ENCODE assay signal across 9 mouse cellular contexts in genomic region chr4:57879804-57880357, GRCm38 (mm10). TPM values are rescaled to one million over a fixed set of nuclear protein-coding genes. Genes with fewer than 3 reads are reported as not detected.
DNase-seq lines count a peak whose midpoint lies in the region; ATAC-seq and TF ChIP-seq lines count a peak whose summit lies in the region.
"Had no signal": no experiment of that assay in that cellular context is flagged by ENCODE, and none has a peak within 500 bp of the region (broad histone marks: within the 10 kb centered on the region; RNA-seq: fewer than 3 reads in every experiment).

No protein-coding gene starts in this region.

- no peak overlapping the region for H3K9ac ChIP-seq in liver, embryonic 12.5 days
- H3K9ac ChIP-seq in limb, embryonic 14.5 days (ENCODE audit: low read depth, low read length, severe bottlenecking): no peak overlapping the region
- no peak overlapping the region for H3K9ac ChIP-seq in neural tube, embryonic 11.5 days (ENCODE audit: low read length)

- H3K27ac ChIP-seq in liver, embryonic 12.5 days: no peak overlapping the region
- no peak overlapping the region for H3K27ac ChIP-seq in limb, embryonic 14.5 days (replicated peaks; ENCODE audit: low read depth, low read length)
- no peak overlapping the region for H3K27ac ChIP-seq in neural tube, embryonic 11.5 days (ENCODE audit: low read depth, low read length)

- WGBS in liver, embryonic 12.5 days (ENCODE audit: insufficient replicate concordance): 9% methylated on average over 6 of the region's 6 CpGs
- WGBS in limb, embryonic 14.5 days: 17% methylated on average over 6 of the region's 6 CpGs
- WGBS in neural tube, embryonic 11.5 days: 16% methylated on average over 6 of the region's 6 CpGs

- no peaks in the 10 kb centered on the region for H3K9me3 ChIP-seq in liver, embryonic 12.5 days (replicated peaks)
- H3K9me3 ChIP-seq in limb, embryonic 14.5 days (ENCODE audit: control insufficient read depth, low read length): no peaks in the 10 kb centered on the region
- no peaks in the 10 kb centered on the region for H3K9me3 ChIP-seq in neural tube, embryonic 11.5 days (ENCODE audit: control insufficient read depth, low read length)

- no peaks in the 10 kb centered on the region for H3K36me3 ChIP-seq in liver, embryonic 12.5 days
- H3K36me3 ChIP-seq in limb, embryonic 14.5 days (ENCODE audit: control insufficient read depth, insufficient read depth, low read length): no peaks in the 10 kb centered on the region
- no peaks in the 10 kb centered on the region for H3K36me3 ChIP-seq in neural tube, embryonic 11.5 days (ENCODE audit: control insufficient read depth, insufficient read depth, low read length)
- H3K36me3 ChIP-seq in splenic B cell, adult 2 months (ENCODE audit: control insufficient read depth, insufficient read depth, low read length, poor library complexity, severe bottlenecking): no peaks in the 10 kb centered on the region

- no peaks in the 10 kb centered on the region for H3K27me3 ChIP-seq in liver, embryonic 12.5 days (replicated peaks)
- H3K27me3 ChIP-seq in limb, embryonic 14.5 days (ENCODE audit: control insufficient read depth, insufficient read depth, low read length): no peaks in the 10 kb centered on the region
- H3K27me3 ChIP-seq in neural tube, embryonic 11.5 days (ENCODE audit: control insufficient read depth, insufficient read depth, low read length): no peaks in the 10 kb centered on the region
- H3K27me3 ChIP-seq in splenic B cell, adult 2 months (ENCODE audit: control insufficient read depth, insufficient read depth, low read length, poor library complexity, severe bottlenecking): no peaks in the 10 kb centered on the region

- ATAC-seq in liver, embryonic 12.5 days: no peak
- ATAC-seq in granulocyte monocyte progenitor cell, adult 5-6 weeks (replicated peaks; ENCODE audit: poor library complexity, severe bottlenecking): peak; percentile 71
- ATAC-seq in limb, embryonic 14.5 days (ENCODE audit: low FRiP score, low read depth): peak; percentile 50; the same call in 1 of the 2 replicates
- ATAC-seq in neural tube, embryonic 11.5 days (ENCODE audit: insufficient read depth, low FRiP score, low TSS enrichment): peak; percentile 50; the same call in 1 of the 2 replicates

- H3K4me3 ChIP-seq in liver, embryonic 12.5 days: no peak overlapping the region
- H3K4me3 ChIP-seq in limb, embryonic 14.5 days (replicated peaks; ENCODE audit: low read length): no peak overlapping the region
- no peak overlapping the region for H3K4me3 ChIP-seq in neural tube, embryonic 11.5 days (ENCODE audit: low read depth, low read length)
- H3K4me3 ChIP-seq: myocyte had no signal

- peak; percentile 72 for DNase-seq in liver
- peak; percentile 87 for DNase-seq in embryo, embryonic 10 days (ENCODE audit: low spot score)
- peak; percentile 86 for DNase-seq in kidney, adult 9 months
- DNase-seq in limb, embryonic 14.5 days (ENCODE audit: low spot score): peak; percentile 78
- peak; percentile 79 for DNase-seq in neural tube, embryonic 11.5 days (ENCODE audit: low spot score)
- peak; percentile 84 for DNase-seq in splenic B cell, adult 2 months (ENCODE audit: low read depth, low spot score)

- no peak overlapping the region for H3K4me2 ChIP-seq in liver, embryonic 12.5 days
- no peak overlapping the region for H3K4me2 ChIP-seq in limb, embryonic 14.5 days (replicated peaks; ENCODE audit: low read depth, low read length, severe bottlenecking)
- H3K4me2 ChIP-seq in neural tube, embryonic 11.5 days (ENCODE audit: low read depth): no peak overlapping the region

- TF ChIP-seq POLR2A in limb, embryonic 14.5 days (IDR thresholded peaks at IDR 0.05; ENCODE audit: borderline replicate concordance, extremely low read depth, insufficient read depth, insufficient read length): no peak

- no peaks in the 10 kb centered on the region for H3K4me1 ChIP-seq in liver, embryonic 12.5 days
- H3K4me1 ChIP-seq in limb, embryonic 14.5 days (ENCODE audit: control insufficient read depth, insufficient read depth, low read length): peaks cover 12% of the 10 kb centered on the region
- H3K4me1 ChIP-seq in neural tube, embryonic 11.5 days (ENCODE audit: control insufficient read depth, insufficient read depth, low read length): no peaks in the 10 kb centered on the region

RNA-seq across cellular contexts. Expression of gene D630039A03Rik, which starts 36.2 kb away (rescaled TPM):
- polyA plus RNA-seq in liver, embryonic 12.5 days (2016; fragmentation: Nextera tagmentation; extraction: Ambion mirVana): 0.39 and 0.51 TPM in 2 replicates
- total RNA-seq in granulocyte monocyte progenitor cell, adult 5-6 weeks (2014; fragmentation: Nextera tagmentation): not detected in 2 replicates
- total RNA-seq in granulocyte monocyte progenitor cell, adult 5-6 weeks (2017): 0.09 TPM in 1 of 2 replicates, not detected in the other
- 0.33 and 0.36 TPM in 2 replicates for polyA plus RNA-seq in limb, embryonic 14.5 days (2012; rRNA removed)
- polyA plus RNA-seq in limb, embryonic 14.5 days (2014; fragmentation: Nextera tagmentation; extraction: Ambion mirVana): 0.11 and 0.17 TPM in 2 replicates
- polyA plus RNA-seq in neural tube, embryonic 11.5 days (2014; fragmentation: Nextera tagmentation; extraction: Ambion mirVana): 0.43 and 0.65 TPM in 2 replicates
